Mouse (Mus musculus) thymus, adult 2 months (tissue): Measurements from ENCODE around the gene Antxr1.

Experiments
- CTCF ChIP-seq: fragments of 200-500 bp; IDR thresholded peaks from 2 replicates; pipeline ENCODE4 v1.5.1; 2012; ENCODE audit warnings: mild to moderate bottlenecking, control low read depth, low read length, moderate library complexity, borderline replicate concordance; ENCODE audit not compliant: control insufficient read depth, poor library complexity, insufficient read depth; ENCODE audit errors: extremely low read depth
- POLR2A ChIP-seq: fragments of 200-500 bp; IDR thresholded peaks from 2 replicates; pipeline ENCODE4 v1.6.1; 2012; ENCODE audit warnings: mild to moderate bottlenecking, low read length, control low read depth, moderate library complexity; ENCODE audit not compliant: control insufficient read depth, poor library complexity, insufficient read depth; ENCODE audit errors: extremely low read depth

- TF ChIP-seq CTCF (no peak), POLR2A (no peak)
Observed at GRCm38 (mm10) chr6:87216114-87216591, 119.5 kb downstream of the Antxr1 start.
